Mouse (Mus musculus) T-cell, adult 2 months (primary cell): Measurements from ENCODE around the gene Elovl6.

Experiments
- DNase-seq: peaks from one replicate; pipeline ENCODE4 v3.0.0; 2022; ENCODE audit warnings: low spot score

Gene Elovl6

GRCm38 (mm10) chr3:129543376-129543775 is 11.2 kb downstream of the Elovl6 start:
- no peak for DNase-seq

DNA sequence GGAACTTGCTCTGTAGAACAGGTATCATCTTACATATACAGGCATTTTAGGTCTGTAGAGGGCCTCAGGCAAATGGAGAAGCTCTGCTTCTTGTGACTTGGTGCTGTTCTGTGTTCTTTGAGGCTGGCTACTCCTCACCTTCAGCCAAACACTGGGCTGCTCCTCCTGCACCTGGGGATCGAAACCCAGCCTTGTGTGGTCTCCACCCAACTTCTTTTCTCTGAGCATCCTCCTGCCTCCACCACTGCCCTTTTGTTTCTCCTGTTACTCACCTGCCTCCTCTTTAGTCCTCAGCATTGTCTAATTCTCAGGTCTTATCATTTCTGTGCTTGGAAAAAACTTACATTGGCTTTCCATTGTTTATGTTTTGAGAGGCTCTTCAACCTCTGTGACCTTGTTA is 12.1 kb downstream of the Elovl6 start:
- DNase-seq, result no peak

DNA sequence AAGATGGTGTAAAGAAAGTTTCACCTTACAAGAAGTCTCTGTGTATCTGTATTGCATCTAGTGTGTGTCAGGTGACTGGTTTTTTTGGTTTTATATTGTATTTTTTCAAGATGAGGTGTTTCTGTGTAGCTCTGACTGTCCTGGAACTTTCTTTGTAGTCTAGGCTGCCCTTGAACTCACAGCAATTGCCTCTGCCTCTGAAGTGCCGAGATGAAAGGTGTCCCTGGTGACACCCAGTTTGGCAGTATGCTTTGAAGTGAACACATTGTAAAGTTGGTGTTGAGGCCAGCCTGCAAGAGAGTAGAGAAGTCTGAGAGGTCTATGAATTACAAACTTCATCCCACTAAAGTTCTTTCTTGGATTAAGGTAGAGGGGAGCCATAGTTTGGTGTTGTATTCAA is 13.1 kb downstream of the Elovl6 start:
- DNase-seq, result peak; percentile 39

GRCm38 (mm10) chr3:129545801-129546200 is 13.6 kb downstream of the Elovl6 start:
- no peak for DNase-seq

GRCm38 (mm10) chr3:129547837-129548435 is 15.8 kb downstream of the Elovl6 start:
- DNase-seq, result no peak

DNA sequence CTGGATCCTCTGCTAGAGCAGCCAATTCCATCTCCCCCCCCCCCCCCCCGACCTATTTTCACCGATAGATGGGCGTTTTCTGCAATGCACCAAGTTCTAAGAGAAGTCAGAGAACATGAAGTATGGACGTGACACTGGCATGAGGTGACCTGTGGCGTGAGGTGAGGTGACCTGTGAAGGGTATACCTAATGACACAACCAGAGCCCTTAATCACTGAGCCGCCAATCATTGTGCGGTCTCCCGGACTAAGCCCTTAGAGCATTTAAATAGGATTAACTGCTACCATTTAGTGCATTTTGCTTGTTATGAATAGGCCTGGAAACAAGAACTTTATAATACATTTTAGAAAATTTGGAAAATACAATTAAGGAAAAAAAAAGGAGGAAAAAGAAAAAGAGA is 16.6 kb downstream of the Elovl6 start:
- no peak for DNase-seq

GRCm38 (mm10) chr3:129549546-129549945 is 17.4 kb downstream of the Elovl6 start:
- no peak for DNase-seq

DNA sequence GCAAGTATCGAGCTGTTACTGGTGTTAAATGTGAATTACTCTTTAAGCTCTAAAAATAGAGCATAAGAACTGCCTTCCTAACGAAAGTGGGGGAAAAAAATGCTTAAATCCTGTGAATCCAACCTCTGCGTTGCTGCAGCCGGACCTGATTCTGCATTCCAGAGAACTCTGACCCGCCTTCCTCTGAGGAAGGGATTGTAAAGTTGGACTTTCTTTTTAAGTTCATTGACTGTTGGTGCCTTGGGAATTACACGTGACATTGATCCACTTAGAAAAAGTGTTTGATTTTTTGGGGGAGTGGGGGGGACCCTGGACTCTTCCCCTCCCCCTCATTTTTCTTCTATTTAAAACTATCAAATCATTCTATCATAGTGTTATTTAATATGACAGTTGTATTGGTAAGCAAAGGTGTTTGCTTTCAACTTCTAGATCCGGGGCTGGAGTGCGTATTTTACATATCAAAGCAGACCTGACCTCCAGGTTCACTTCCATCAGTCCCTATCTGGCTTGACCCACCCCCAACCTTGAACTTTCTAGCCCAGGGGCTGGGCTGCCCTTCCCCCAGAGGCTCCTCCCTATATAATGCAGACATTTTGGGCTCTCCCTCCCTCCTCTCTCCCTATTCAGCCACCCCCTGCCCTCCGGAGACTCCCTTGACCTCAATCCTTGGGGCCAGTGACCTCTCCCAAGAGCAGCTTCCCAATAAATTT is 19.6 kb downstream of the Elovl6 start:
- DNase-seq, result no peak

DNA sequence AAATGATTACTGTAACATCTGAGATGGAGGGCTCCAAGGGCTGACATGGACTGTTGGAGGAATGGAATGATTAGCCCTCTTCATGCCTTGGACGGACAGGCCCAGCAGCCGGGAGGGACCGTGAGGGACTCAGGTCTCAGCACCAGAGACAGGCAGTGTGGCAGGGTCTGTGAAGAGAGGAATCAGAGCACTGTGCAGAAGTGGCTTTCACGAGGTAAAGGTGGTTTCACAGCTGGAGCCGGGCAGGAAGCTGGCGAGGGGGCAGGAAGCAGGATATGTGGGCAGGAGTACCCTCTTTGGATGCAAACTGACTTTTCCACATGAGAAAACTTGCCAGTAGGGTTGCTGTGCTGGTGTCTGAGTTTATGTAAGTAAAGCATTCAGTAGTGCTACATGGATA is 20.2 kb downstream of the Elovl6 start:
- peak; percentile 46 for DNase-seq

- DNase-seq, result peak; percentile 87
These were observed 21.0 kb downstream of the Elovl6 start for GRCm38 (mm10) chr3:129553173-129553572.

GRCm38 (mm10) chr3:129553661-129554060 is 21.5 kb downstream of the Elovl6 start:
- peak; percentile 13 for DNase-seq

DNA sequence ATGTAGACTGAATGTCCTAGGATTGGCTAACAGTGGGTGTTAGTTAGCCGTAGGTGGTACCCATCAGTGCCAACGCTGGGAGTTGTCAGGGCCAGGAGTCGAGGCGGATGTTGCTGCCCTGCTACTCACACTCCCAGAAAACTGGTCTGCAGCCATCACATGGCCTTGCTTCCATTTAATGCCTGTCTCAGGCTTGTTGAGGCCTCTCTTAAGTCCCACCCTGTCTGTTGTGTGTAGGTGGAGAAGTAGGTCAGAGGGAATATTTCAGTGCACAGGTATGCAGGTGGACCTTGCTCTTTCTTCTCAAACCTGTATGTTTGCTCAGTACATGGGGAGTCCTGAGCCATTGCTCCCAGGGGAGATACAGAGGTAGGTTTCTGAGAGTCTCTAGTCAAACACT is 22.3 kb downstream of the Elovl6 start:
- no peak for DNase-seq

DNA sequence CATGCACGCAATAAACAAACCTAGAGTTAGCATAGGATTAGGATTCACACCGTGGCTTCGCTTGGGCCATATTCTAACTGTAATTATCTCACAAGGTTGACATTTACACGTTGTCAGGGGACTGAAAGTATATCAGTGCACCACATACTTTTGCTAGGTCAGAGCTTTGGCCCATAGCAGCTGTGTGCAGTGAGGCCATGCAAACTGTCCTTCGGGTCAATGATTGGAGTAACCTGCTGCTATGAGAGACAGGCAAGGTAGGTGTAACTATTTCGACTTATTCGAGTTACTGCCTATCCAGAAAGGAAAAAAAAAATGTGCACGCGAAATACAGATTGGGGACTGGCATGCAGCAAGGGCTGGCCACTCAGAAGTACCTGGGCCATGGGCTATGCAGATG is 24.9 kb downstream of the Elovl6 start:
- no peak for DNase-seq

DNA sequence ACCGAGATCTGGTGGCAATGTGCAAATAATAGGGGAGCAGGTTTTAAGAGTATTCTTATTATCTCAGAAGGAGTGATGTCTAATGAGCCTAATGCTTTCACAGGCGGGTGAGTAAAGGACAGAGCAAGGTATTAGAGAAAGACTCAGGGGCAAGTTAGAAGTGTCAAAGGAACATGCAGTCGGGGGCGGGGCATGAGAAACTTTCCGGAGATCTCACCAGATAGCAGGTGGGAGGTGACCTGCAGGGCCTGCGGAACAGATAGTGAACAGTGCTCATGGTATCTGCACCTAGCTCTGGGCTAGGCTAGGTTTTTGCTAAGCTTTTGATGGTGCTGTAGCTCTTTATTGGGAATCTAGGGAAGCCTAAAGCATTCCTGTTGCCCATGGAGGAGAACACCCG is 25.4 kb downstream of the Elovl6 start:
- peak; percentile 46 for DNase-seq

- no peak for DNase-seq
These were observed 26.1 kb downstream of the Elovl6 start for GRCm38 (mm10) chr3:129558016-129558955.

GRCm38 (mm10) chr3:129560068-129560467 is 27.9 kb downstream of the Elovl6 start:
- no peak for DNase-seq

DNA sequence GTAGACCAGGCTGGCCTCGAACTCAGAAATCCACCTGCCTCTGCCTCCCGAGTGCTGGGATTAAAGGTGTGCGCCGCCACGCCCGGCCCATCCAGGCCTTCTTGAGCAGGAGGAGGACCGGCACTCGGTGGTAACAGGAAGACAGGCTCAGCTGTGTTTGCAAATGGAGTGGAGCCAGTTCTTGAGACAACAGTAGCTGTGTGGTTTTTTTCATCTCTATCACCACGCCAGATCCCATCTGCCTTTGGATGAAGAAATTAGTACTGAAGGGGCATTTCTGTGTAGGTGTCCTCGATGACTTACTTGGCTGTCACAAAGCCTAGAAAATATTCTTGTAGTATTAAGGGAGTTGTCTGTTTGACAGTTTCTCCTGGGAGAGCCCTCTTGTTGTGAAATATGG is 28.9 kb downstream of the Elovl6 start:
- DNase-seq, result peak; percentile 21

DNA sequence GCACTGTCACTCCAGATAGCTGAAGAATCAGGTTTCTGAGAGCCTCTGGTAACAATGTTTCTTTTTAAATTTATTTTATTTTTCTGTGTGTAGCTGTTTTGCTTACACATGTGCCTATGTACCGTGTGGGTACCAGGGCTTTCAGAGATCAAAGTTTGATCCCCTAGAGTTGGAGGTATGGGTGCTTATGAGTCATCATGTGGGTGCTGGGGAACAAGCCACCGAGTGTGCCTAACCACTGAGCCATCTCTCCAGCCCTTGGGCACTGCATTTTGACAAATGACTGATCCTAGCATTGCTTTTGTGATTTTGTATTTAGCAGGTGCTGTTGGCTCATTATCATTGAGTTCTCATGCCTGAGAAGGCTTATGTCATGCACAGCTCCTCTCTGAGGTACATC is 29.7 kb downstream of the Elovl6 start:
- DNase-seq, result peak; percentile 52

- peak; percentile 33 for DNase-seq
These were observed 30.3 kb downstream of the Elovl6 start for GRCm38 (mm10) chr3:129562411-129562810.

GRCm38 (mm10) chr3:129563807-129564206 is 31.7 kb downstream of the Elovl6 start:
- DNase-seq, result no peak

DNA sequence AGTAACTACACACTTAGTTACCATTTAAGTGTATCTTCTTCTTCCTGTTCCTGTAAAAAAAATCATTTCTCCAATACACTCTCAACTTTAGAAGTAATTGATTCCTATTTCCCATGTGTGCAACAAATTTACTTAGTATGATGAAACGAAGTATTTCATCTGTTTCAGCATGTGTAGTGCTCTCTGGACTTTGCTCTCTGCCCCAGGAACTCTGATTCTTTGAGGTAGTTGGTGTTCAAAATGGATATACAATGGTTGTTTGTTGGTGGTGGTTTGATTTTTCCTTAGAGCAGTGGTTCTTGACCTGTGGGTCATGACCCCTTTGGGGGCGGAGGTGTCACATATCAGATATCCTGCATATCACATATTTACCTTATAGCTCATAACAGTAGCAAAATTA is 32.7 kb downstream of the Elovl6 start:
- DNase-seq, result no peak

DNA sequence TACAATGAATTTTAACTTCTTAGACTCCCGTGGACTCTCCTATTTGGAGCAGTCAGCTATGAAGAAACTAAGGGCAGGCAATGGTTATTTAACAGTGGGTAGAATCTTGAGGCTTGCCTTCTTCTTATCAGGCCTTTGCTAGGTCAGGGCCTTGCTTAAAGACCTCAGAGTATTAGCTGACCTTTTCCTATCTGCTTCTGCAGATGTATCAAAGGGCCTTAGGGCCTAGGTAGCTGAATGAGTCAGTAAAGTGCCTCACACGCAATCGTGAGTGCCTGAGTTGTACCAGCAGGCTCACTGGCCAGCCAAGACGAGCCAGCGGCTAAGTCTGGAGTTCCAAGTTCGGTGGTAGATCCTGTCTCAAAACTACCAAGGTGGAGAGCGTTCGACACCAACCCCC is 33.3 kb downstream of the Elovl6 start:
- DNase-seq, result no peak

DNA sequence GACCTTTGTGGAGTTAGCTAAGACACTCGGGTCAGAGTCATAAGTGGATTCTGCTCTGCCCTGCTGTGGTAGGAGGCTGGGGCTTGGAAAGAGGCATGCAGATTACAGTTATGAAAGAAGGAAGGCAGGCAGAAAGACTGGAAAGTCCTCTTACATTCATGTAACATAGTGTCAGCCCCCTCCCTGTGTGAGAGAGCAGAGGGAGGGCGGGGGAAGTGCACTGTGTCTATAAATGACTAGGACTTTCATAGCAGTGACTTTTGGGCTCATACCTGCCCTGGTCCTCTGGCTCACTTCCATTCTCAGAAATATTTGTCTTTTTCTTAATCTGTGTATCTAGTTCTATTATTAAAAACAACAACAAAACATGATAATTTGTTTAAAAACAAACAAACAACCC is 33.9 kb downstream of the Elovl6 start:
- DNase-seq, result no peak
